Mouse (Mus musculus): ENCODE results near the gene Cdk4.

- TF ChIP-seq CTCF (IDR thresholded peaks at IDR 0.05; ENCODE audit: low read depth, low read length) = no peak
- no peak for TF ChIP-seq POLR2A (IDR thresholded peaks at IDR 0.05; ENCODE audit: borderline replicate concordance, low read depth, low read length)
Measured at GRCm38 (mm10) chr10:127058708-127059107, 4.6 kb upstream of the Cdk4 start.
